Mouse (Mus musculus) testis, adult 2 months (tissue): ENCODE results near the gene Cnnm2. TPM values are rescaled to one million over a fixed set of nuclear protein-coding genes. Genes with fewer than 3 reads are reported as not detected.
"Not testable (repeated sequence)": the region's sequence is repeated elsewhere in the genome, so short reads cannot be mapped to it uniquely, and the experiment has no call there.

Source experiments
- H3K27ac ChIP-seq: fragments of 200-500 bp; 2 replicates; pipeline ENCODE4 v1.5.1; 2012; ENCODE audit warnings: low read depth, low read length; ENCODE audit not compliant: control insufficient read depth, insufficient read depth
- H3K27me3 ChIP-seq: fragments of 200-500 bp; 2 replicates; pipeline ENCODE4 v1.6.1; 2012; ENCODE audit warnings: mild to moderate bottlenecking, low read length, moderate library complexity; ENCODE audit not compliant: control insufficient read depth, insufficient read depth
- H3K36me3 ChIP-seq: fragments of 200-500 bp; 2 replicates; pipeline ENCODE4 v1.6.1; 2012; ENCODE audit warnings: mild to moderate bottlenecking, low read length; ENCODE audit not compliant: control insufficient read depth, insufficient read depth
- H3K4me1 ChIP-seq: fragments of 200-500 bp; 2 replicates; pipeline ENCODE4 v1.6.1; 2012; ENCODE audit warnings: low read length; ENCODE audit not compliant: control insufficient read depth, insufficient read depth
- H3K4me3 ChIP-seq: fragments of 200-500 bp; 2 replicates; pipeline ENCODE4 v1.5.1; 2012; ENCODE audit warnings: low read depth, mild to moderate bottlenecking, low read length, moderate library complexity, mixed read lengths; ENCODE audit not compliant: control insufficient read depth
- CTCF ChIP-seq: fragments of 200-500 bp; IDR thresholded peaks from 2 replicates; pipeline ENCODE4 v1.5.1; 2012; ENCODE audit warnings: low read depth, mild to moderate bottlenecking, inconsistent platforms, low read length, moderate library complexity; ENCODE audit not compliant: control insufficient read depth, insufficient read depth, insufficient replicate concordance
- POLR2A ChIP-seq: fragments of 200-500 bp; IDR thresholded peaks from 2 replicates; pipeline ENCODE4 v1.6.1; 2012; ENCODE audit warnings: low read depth, mild to moderate bottlenecking, inconsistent platforms, low read length, moderate library complexity; ENCODE audit not compliant: control insufficient read depth
- polyA plus RNA-seq: library from polyadenylated mRNA; depleted of rRNA; stranded (reverse); fragments of >200 nt; gene quantifications from 2 replicates; pipeline ENCODE4 v1.2.3, GENCODE M21; 2012

The Cnnm2 gene
- polyA plus RNA-seq, 1 experiment, result 3.3 TPM

GRCm38 (mm10) chr19:46741574-46741973 is 19.8 kb upstream of the Cnnm2 start:
- Histone ChIP-seq H3K4me1 (no peaks in the 10 kb centered on the region), H3K4me3 (no peak overlapping the region), H3K27me3 (no peaks in the 10 kb centered on the region), H3K27ac (no peak overlapping the region), H3K36me3 (no peaks in the 10 kb centered on the region)
- TF ChIP-seq POLR2A, result no peak
- peak; percentile 33; the same call in 1 of the 2 replicates for TF ChIP-seq CTCF

- Histone ChIP-seq H3K27ac (no peak overlapping the region), H3K27me3 (no peaks in the 10 kb centered on the region), H3K36me3 (no peaks in the 10 kb centered on the region), H3K4me1 (no peaks in the 10 kb centered on the region), H3K4me3 (no peak overlapping the region)
- TF ChIP-seq POLR2A, result no peak
- no peak for TF ChIP-seq CTCF
Measured at GRCm38 (mm10) chr19:46744681-46745080, 16.7 kb upstream of the Cnnm2 start.

GRCm38 (mm10) chr19:46747799-46748198 is 13.6 kb upstream of the Cnnm2 start:
- Histone ChIP-seq H3K4me3 (no peak overlapping the region), H3K27me3 (no peaks in the 10 kb centered on the region), H3K36me3 (no peaks in the 10 kb centered on the region), H3K4me1 (no peaks in the 10 kb centered on the region; the same call in 1 of the 2 replicates), H3K27ac (no peak overlapping the region)
- TF ChIP-seq POLR2A, result no peak
- TF ChIP-seq CTCF, result no peak

- Histone ChIP-seq H3K4me1 (no peaks in the 10 kb centered on the region; the same call in 1 of the 2 replicates), H3K27ac (no peak overlapping the region), H3K36me3 (no peaks in the 10 kb centered on the region), H3K27me3 (no peaks in the 10 kb centered on the region), H3K4me3 (no peak overlapping the region)
- TF ChIP-seq POLR2A (no peak), CTCF (no peak)
Measured at GRCm38 (mm10) chr19:46752235-46752634, 9.2 kb upstream of the Cnnm2 start.

GRCm38 (mm10) chr19:46755066-46755465 is 6.3 kb upstream of the Cnnm2 start:
- peak; percentile 45; the same call in 1 of the 2 replicates for TF ChIP-seq CTCF
- TF ChIP-seq POLR2A, result no peak
- Histone ChIP-seq H3K36me3 (no peaks in the 10 kb centered on the region), H3K27me3 (no peaks in the 10 kb centered on the region), H3K4me1 (peaks cover 2% of the 10 kb centered on the region), H3K4me3 (no peak overlapping the region), H3K27ac (no peak overlapping the region)

GRCm38 (mm10) chr19:46756221-46756620 is 5.2 kb upstream of the Cnnm2 start:
- H3K27me3 ChIP-seq, result no peaks in the 10 kb centered on the region
- H3K4me3 ChIP-seq, result no peak overlapping the region
- H3K4me1 ChIP-seq, result peaks cover 5% of the 10 kb centered on the region
- H3K27ac ChIP-seq, result no peak overlapping the region
- no peak for TF ChIP-seq POLR2A
- TF ChIP-seq CTCF, result no peak
- H3K36me3 ChIP-seq, result no peaks in the 10 kb centered on the region

- Histone ChIP-seq H3K27me3 (no peaks in the 10 kb centered on the region), H3K4me1 (peaks cover 19% of the 10 kb centered on the region), H3K4me3 (no peak overlapping the region), H3K36me3 (no peaks in the 10 kb centered on the region), H3K27ac (no peak overlapping the region)
- TF ChIP-seq POLR2A (no peak), CTCF (no peak)
Measured at GRCm38 (mm10) chr19:46759096-46759495, 2.3 kb upstream of the Cnnm2 start.

- peaks cover 19% of the 10 kb centered on the region for H3K4me1 ChIP-seq
- H3K4me3 ChIP-seq, H3K36me3 ChIP-seq, H3K27me3 ChIP-seq, H3K27ac ChIP-seq: not testable (repeated sequence)
Measured at GRCm38 (mm10) chr19:46759909-46760308, 1.5 kb upstream of the Cnnm2 start.
